Mouse (Mus musculus) R1 (cell line): ENCODE results near the gene Sox18.

Experiments used
- DNase-seq: peaks from one replicate; pipeline ENCODE4 v3.0.0-alpha.2; 2018; ENCODE audit warnings: low read depth, low spot score

Gene Sox18

GRCm38 (mm10) chr2:181646626-181647472 lies 24.6 kb downstream of the Sox18 start:
- no peak for DNase-seq

- no peak for DNase-seq
These were observed 25.8 kb downstream of the Sox18 start for GRCm38 (mm10) chr2:181645666-181646065.

DNA sequence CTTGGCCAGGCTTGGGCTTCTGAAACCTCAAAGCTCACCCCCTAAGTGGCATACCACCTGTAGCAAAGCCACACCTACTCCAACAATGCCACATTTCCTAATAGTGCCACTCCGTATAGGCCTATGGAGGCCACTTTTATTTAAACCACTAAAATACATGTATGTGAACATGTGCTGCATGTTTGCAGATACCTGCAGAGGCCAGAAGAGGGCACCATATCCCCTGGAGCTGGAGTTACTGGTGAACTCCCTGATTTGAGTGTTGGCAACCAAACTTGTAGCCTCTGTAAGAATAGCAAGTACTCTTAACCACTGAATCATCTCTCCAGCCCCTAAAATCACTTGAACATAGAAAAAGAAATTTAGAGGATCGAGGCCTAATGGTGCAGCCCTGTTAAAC lies 27.1 kb downstream of the Sox18 start:
- DNase-seq: peak; percentile 69

GRCm38 (mm10) chr2:181635865-181636264 lies 35.6 kb downstream of the Sox18 start:
- no peak for DNase-seq

GRCm38 (mm10) chr2:181632624-181633023 lies 38.8 kb downstream of the Sox18 start:
- no peak for DNase-seq

- no peak for DNase-seq
These were observed 43.0 kb downstream of the Sox18 start for GRCm38 (mm10) chr2:181628471-181628870.

- DNase-seq: peak; percentile 25
These were observed 48.0 kb downstream of the Sox18 start for GRCm38 (mm10) chr2:181623401-181623800.
